22 mouse cellular contexts compared by ENCODE assay signal in the genomic region with DNA sequence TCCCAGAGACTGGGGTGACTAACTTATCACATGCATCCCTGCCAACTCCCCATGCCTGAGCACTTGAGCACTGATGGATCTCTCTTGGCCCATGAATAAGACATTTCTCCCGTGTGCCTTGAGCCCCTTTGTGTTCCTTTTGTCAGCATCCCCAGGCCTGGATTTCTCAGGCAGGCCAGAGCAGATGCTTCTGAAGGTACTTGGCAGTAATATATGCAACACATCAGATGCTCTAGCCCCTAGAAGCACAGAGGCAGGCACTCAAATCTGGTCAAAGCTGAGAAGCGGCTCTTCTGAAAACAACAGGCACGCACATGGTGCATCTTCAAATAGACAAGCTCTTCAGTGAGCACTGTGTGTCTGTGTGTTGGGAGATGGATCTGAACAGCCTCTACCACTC.
DNase-seq lines count a peak whose midpoint lies in the region; ATAC-seq lines count a peak whose summit lies in the region.
"Had no signal": no experiment of that assay in that cellular context is flagged by ENCODE, and none has a peak within 500 bp of the region (broad histone marks: within the 10 kb centered on the region; RNA-seq: fewer than 3 reads in every experiment).

No protein-coding gene starts in this region.

- DNase-seq in forebrain, embryonic 11.5 days (ENCODE audit: low spot score): no peak
- DNase-seq in layer of hippocampus, adult 11-12 months (ENCODE audit: low spot score): peak; percentile 35
- DNase-seq in layer of hippocampus, postnatal 10 days (ENCODE audit: low spot score in 2 of 2): no peak
- peak; percentile 12 for DNase-seq in brain, embryonic 18.5 days (ENCODE audit: low read depth, low spot score)
- DNase-seq in left cerebral cortex, postnatal 36 days (ENCODE audit: low spot score in 2 of 2): peak; percentile 23 to 46
- DNase-seq in lung, postnatal 25 days (ENCODE audit: low spot score): no peak
- DNase-seq in cerebellum, postnatal 10 days: no peak
- DNase-seq: cerebellum, adult 11-12 months; cerebellum, postnatal 36 days; gastrocnemius, postnatal 36 days; heart, postnatal 10 days; kidney, adult 9 months; kidney, postnatal 36 days; lung, adult 2 months; lung, postnatal 4 days; midbrain, embryonic 14.5 days; thymus, postnatal 25 days had no signal

- H3K4me3 ChIP-seq in forebrain, embryonic 13.5 days: no peak overlapping the region
- no peak overlapping the region for H3K4me3 ChIP-seq in forebrain, embryonic 11.5 days (ENCODE audit: low read depth, low read length)
- H3K4me3 ChIP-seq: heart, embryonic 10.5 days had no signal

- peaks cover 5% of the 10 kb centered on the region; the same call in 1 of the 2 replicates for H3K4me1 ChIP-seq in forebrain, embryonic 13.5 days
- no peaks in the 10 kb centered on the region for H3K4me1 ChIP-seq in forebrain, embryonic 11.5 days (replicated peaks; ENCODE audit: control insufficient read depth, insufficient read depth, low read length)

- no peaks in the 10 kb centered on the region for H3K36me3 ChIP-seq in forebrain, embryonic 13.5 days (ENCODE audit: poor library complexity, severe bottlenecking)
- H3K36me3 ChIP-seq in forebrain, embryonic 11.5 days (ENCODE audit: control insufficient read depth, insufficient read depth, low read length): no peaks in the 10 kb centered on the region
- H3K36me3 ChIP-seq: G1E; heart, embryonic 10.5 days had no signal

- 0 out of 2 replicates have a peak, but pooled peaks cover 3% of the 10 kb centered on the region for H3K9me3 ChIP-seq in forebrain, embryonic 13.5 days (replicated peaks)
- no peaks in the 10 kb centered on the region for H3K9me3 ChIP-seq in forebrain, embryonic 11.5 days (ENCODE audit: control insufficient read depth, low read length)
- H3K9me3 ChIP-seq: heart, embryonic 10.5 days had no signal

- no peak overlapping the region for H3K9ac ChIP-seq in forebrain, embryonic 13.5 days
- H3K9ac ChIP-seq in forebrain, embryonic 11.5 days (ENCODE audit: low read length): no peak overlapping the region

- 50% methylated on average over 3 of the region's 3 CpGs for WGBS in forebrain, embryonic 13.5 days
- WGBS in forebrain, embryonic 11.5 days: 75% methylated on average over 3 of the region's 3 CpGs

- H3K27me3 ChIP-seq in forebrain, embryonic 13.5 days: no peaks in the 10 kb centered on the region
- no peaks in the 10 kb centered on the region for H3K27me3 ChIP-seq in forebrain, embryonic 11.5 days (ENCODE audit: control insufficient read depth, insufficient read depth, low read length)

- no peak overlapping the region for H3K4me2 ChIP-seq in forebrain, embryonic 13.5 days
- H3K4me2 ChIP-seq in forebrain, embryonic 11.5 days (ENCODE audit: low read depth, low read length, severe bottlenecking): no peak overlapping the region

- intact Hi-C loops in left cerebral cortex, postnatal 36 days (cut with DNase I): no loop called here

- no peak; the same call in 1 of the 2 replicates for ATAC-seq in forebrain, embryonic 13.5 days
- no peak for ATAC-seq in forebrain, embryonic 11.5 days (replicated peaks; ENCODE audit: low FRiP score)
- ATAC-seq: CD4-positive, CD25-positive, alpha-beta regulatory T cell, adult 4 months; inflammation-experienced regulatory T-cells, adult 6 months had no signal

- H3K27ac ChIP-seq in forebrain, embryonic 13.5 days: peak overlapping the region; percentile 44; the same call in 1 of the 2 replicates
- no peak overlapping the region for H3K27ac ChIP-seq in forebrain, embryonic 11.5 days (ENCODE audit: low read depth, low read length)
- H3K27ac ChIP-seq: heart, embryonic 10.5 days had no signal

Comparison
In these comparisons a context has a peak if more than half of its experiments do, and no peak if none do; other contexts are left out.
1. DNase-seq: peak in layer of hippocampus, adult 11-12 months (single experiment), brain, embryonic 18.5 days (single experiment) and left cerebral cortex, postnatal 36 days (2 of 2); none in forebrain, embryonic 11.5 days (single experiment), layer of hippocampus, postnatal 10 days (0 of 2), lung, postnatal 25 days (single experiment) and cerebellum, postnatal 10 days (0 of 2).